Mouse (Mus musculus): ENCODE data around the gene Thap11.
"Not testable (repeated sequence)": the region's sequence is repeated elsewhere in the genome, so short reads cannot be mapped to it uniquely, and the experiment has no call there.

Thap11 gene

GRCm38 (mm10) chr8:105854715-105855216 is at the start of gene Thap11:
Thap11 (plus strand) TSS chr8:105855132.
- peak; percentile 92 for DNase-seq (ENCODE audit: low spot score)

GRCm38 (mm10) chr8:105805346-105805745 is 49.6 kb upstream of the Thap11 start:
- no peak for DNase-seq (ENCODE audit: low spot score)

- no peak for DNase-seq (ENCODE audit: low spot score)
These were observed 49.0 kb upstream of the Thap11 start for GRCm38 (mm10) chr8:105805964-105806363.

- no peak for DNase-seq (ENCODE audit: low spot score)
These were observed 47.2 kb upstream of the Thap11 start for GRCm38 (mm10) chr8:105807766-105808165.

- DNase-seq (ENCODE audit: low spot score): no peak
These were observed 46.5 kb upstream of the Thap11 start for GRCm38 (mm10) chr8:105808480-105808879.

GRCm38 (mm10) chr8:105810245-105810786 is 44.6 kb upstream of the Thap11 start:
- DNase-seq (ENCODE audit: low spot score): no peak

GRCm38 (mm10) chr8:105811061-105811460 is 43.9 kb upstream of the Thap11 start:
- no peak for DNase-seq (ENCODE audit: low spot score)

- no peak for DNase-seq (ENCODE audit: low spot score)
These were observed 43.4 kb upstream of the Thap11 start for GRCm38 (mm10) chr8:105811543-105811942.

- no peak for DNase-seq (ENCODE audit: low spot score)
These were observed 42.4 kb upstream of the Thap11 start for GRCm38 (mm10) chr8:105812511-105812910.

GRCm38 (mm10) chr8:105813241-105813640 is 41.7 kb upstream of the Thap11 start:
- DNase-seq (ENCODE audit: low spot score): no peak

GRCm38 (mm10) chr8:105819659-105820058 is 35.3 kb upstream of the Thap11 start:
- no peak for DNase-seq (ENCODE audit: low spot score)

GRCm38 (mm10) chr8:105820925-105821324 is 34.0 kb upstream of the Thap11 start:
- no peak for DNase-seq (ENCODE audit: low spot score)

- DNase-seq (ENCODE audit: low spot score): no peak
These were observed 29.4 kb upstream of the Thap11 start for GRCm38 (mm10) chr8:105825506-105825905.

- DNase-seq (ENCODE audit: low spot score): no peak
These were observed 28.6 kb upstream of the Thap11 start for GRCm38 (mm10) chr8:105826379-105826778.

GRCm38 (mm10) chr8:105826861-105827848 is 27.8 kb upstream of the Thap11 start, which contains the start of the genes Ranbp10 and Tsnaxip1:
Ranbp10 (minus strand) TSS chr8:105827350.
Tsnaxip1 (plus strand) TSS chr8:105827731.
- peak; percentile 96 for DNase-seq (ENCODE audit: low spot score)

- DNase-seq (ENCODE audit: low spot score): not testable (repeated sequence)
These were observed 21.2 kb upstream of the Thap11 start for GRCm38 (mm10) chr8:105833740-105834139.

GRCm38 (mm10) chr8:105835318-105835717 is 19.6 kb upstream of the Thap11 start:
- peak; percentile 85 for DNase-seq (ENCODE audit: low spot score)

- DNase-seq (ENCODE audit: low spot score): no peak
These were observed 17.9 kb upstream of the Thap11 start for GRCm38 (mm10) chr8:105836991-105837390.

- no peak for DNase-seq (ENCODE audit: low spot score)
These were observed 15.7 kb upstream of the Thap11 start for GRCm38 (mm10) chr8:105839209-105839608.

GRCm38 (mm10) chr8:105846678-105847077 is 8.3 kb upstream of the Thap11 start:
- DNase-seq (ENCODE audit: low spot score): no peak

- no peak for DNase-seq (ENCODE audit: low spot score)
These were observed 4.9 kb upstream of the Thap11 start for GRCm38 (mm10) chr8:105850014-105850413.

GRCm38 (mm10) chr8:105850611-105851010 is 4.3 kb upstream of the Thap11 start:
- no peak for DNase-seq (ENCODE audit: low spot score)

GRCm38 (mm10) chr8:105851651-105852143 is 3.2 kb upstream of the Thap11 start:
- DNase-seq (ENCODE audit: low spot score): peak; percentile 91
